Mouse (Mus musculus) bone marrow, adult 2 months (tissue): ENCODE measurements around the gene Gtf2a2.

Source experiments
- CTCF ChIP-seq: fragments of 200-500 bp; IDR thresholded peaks from 2 replicates; pipeline ENCODE4 v1.5.1; 2011; ENCODE audit warnings: low read length, control low read depth; ENCODE audit not compliant: control insufficient read depth, insufficient read depth
- POLR2A ChIP-seq: fragments of 200-500 bp; IDR thresholded peaks from 2 replicates; pipeline ENCODE4 v1.6.1; 2011; ENCODE audit warnings: low read depth, mild to moderate bottlenecking, control low read depth, low read length, borderline replicate concordance; ENCODE audit not compliant: control insufficient read depth

DNA sequence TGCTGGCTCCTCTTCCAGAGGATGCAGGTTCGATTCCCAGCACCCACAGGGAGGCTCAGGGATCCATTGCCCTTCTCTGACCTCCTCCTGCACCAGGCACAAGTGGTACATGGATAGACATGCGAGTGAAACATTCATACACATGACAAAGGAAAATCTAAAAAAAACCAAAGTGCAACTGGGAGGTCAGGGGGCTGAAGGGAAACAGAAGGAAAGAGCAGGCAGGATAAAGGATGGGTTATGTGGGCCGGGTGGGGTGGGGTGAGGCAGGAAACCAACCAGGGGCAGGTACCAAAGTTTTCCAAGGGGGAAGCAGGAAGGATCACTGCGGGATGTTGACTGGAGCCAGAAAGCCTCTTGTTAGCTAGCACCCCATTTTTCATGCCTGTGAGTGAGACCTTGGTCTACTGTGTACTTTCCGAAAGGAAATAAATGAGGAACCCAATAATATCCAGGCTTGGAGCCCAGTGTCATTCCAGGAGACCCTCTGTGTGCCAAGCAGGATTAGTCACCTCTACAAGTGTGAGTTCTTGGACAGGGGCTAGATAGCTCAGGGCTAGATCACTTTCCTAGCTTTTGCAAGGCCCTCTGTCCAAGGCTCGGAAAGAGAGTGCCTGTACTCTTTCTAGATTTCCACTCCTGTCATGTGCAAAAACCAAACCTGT is 36.5 kb downstream of the Gtf2a2 start:
- TF ChIP-seq POLR2A (no peak), CTCF (no peak)
